Mouse (Mus musculus) left cerebral cortex, adult 11 months (tissue): ENCODE data around the gene Mfn2.

Experiments used
- DNase-seq: peaks from one replicate; pipeline ENCODE4 v3.0.0; 2022; ENCODE audit warnings: low spot score

The Mfn2 gene

DNA sequence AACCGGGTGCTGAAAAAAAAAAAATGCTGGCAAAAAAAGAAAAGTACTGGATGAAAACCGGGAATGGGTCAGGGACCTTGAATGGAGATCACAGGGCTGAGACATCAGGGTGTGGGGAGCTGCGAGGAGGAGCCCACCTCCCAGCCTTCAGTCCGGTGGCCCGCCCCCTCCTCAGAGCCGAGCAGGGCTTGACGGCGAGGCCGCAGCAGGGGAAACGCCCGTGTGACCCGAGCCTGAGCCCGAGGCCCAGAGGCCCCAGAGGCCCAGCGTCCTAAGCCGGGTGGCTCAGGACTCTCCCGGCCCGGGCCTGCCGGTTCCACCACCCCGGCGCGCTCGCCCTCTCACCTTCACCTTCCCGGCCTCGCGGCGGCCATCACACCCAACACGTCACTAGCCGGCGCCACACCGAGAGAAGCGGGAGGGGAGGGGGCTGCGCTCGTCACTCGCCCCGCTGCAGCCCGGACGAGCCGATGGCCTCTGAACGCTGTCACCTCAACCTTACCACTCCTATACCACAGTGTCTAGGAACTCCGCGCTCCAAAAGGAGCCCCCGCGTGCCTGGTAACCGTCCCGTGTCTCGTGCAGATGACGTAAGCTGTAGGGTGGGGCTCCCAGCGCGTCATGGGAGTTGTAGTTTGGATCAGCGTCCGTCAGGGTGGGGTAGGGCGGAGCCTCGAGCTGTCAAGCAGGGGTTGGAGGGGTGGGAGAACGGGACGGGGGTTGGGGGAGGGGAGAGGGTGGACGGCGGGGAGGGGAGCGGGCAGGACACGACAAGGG lies at the start of gene Mfn2:
Gene Mfn2, minus strand, starts transcription at position 392 of the 777 bp plus-strand sequence.
- peak; percentile 90 for DNase-seq

DNA sequence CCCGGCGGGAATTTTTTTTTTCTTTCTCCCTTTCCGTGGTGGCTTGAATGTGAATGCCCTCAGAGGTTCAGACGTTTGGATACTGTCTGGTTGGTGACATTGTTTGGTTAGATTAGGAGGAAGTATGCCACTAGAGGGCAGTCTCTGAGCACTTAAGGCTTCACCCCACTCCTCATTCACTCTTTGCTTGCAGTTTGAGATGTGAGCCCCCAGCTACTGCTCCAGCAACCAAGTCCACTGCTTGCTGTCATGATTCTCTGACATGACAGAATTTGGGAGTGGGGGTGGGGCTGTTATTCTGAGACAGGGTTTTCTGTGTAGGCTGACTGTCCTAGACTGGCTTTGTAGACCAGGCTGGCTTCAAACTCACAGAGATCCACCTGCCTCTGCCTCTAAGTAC lies 49.1 kb upstream of the Mfn2 start:
- no peak for DNase-seq

DNA sequence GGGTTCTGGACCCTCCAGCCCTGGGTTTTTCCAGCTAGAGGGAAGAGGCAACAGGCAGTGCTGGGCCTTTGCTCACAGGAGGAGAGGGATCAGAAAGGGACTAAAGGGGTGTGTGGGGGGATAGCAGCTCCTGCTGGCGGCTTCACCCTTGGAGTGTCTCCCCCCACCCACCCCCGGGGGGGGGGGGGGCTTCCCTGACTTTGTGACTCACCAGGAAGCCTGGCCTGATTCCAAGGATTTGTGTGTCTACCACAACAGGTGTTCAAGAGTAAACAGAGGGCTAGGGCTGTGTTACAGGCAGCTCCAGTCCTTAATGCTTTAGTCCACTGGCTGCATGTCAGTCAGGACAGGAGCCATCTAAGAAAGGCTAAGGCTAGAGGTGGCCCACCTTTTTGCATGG lies 43.0 kb upstream of the Mfn2 start:
- DNase-seq = no peak

GRCm38 (mm10) chr4:147943005-147943404 lies 38.5 kb upstream of the Mfn2 start:
- DNase-seq = no peak

- DNase-seq = no peak
Observed at GRCm38 (mm10) chr4:147941045-147942020, 36.8 kb upstream of the Mfn2 start.

- DNase-seq = peak; percentile 60
Observed at GRCm38 (mm10) chr4:147940576-147941044, 36.1 kb upstream of the Mfn2 start, which contains the start of gene 2510039O18Rik. Gene 2510039O18Rik, plus strand, starts transcription at chr4:147940895.

DNA sequence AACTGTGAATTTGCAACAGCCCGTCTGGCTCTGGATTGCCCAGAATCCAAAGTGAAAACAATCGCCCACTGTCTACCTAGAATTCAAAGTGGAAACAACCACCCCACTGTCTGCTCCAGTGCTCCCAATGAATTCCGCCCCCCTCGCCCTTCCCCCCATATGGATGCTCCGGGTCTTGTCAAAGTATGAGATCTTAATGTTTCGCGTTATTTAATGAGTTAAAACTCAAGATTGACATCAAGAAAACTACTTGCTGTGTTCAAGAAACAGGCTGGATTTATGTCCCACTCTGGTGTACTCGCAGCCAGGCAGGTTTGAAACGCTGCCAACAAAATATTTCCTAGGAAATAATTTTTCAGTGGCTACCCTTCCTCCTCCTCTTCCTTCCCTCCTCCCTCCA lies 35.6 kb upstream of the Mfn2 start:
- DNase-seq = peak; percentile 29

DNA sequence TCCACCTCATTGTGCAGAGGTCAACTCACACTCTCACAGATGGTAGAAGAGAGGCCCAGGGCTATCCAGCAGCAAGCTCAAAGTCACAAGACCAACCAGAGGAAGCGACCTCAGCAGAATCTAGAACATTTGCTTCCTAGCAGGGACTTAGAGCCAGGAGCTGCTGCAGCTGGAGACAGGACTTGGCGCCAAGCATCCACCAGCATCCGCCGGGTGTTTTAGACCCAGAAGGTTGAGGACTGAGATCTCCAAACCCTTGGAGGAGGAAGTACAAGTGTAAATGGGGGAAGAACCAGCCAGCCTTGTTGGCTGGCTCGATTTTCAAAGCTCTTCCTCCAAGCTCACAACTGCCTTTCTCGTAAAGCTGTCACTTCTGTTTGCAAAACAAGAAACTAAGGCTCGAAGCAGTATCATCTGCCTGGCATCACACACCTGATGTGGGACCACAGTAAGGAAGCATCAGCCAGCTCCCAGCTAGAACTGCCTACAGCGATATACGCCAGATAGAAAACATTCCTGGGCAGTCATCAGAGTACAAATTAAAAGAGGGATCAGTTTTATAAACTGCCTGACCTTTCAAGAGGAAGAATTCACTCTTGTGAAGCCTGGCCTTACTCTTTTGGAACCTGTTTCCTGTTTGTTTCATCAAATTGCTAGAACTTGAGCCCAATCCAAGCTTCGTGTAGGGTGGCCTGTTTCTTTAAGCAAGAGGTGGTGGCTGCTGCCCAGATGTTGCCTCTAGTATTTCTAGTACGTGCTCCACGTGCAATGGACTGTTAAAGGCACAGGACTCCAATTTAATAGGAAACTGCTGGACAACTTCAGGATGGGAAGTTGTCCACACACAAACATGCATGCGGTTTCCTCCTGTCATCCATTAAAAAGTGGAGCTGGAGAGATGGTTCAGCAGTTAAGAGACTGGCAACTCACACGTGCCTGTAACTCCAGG lies 33.9 kb upstream of the Mfn2 start:
- DNase-seq = no peak

GRCm38 (mm10) chr4:147937486-147937885 lies 33.0 kb upstream of the Mfn2 start:
- no peak for DNase-seq

DNA sequence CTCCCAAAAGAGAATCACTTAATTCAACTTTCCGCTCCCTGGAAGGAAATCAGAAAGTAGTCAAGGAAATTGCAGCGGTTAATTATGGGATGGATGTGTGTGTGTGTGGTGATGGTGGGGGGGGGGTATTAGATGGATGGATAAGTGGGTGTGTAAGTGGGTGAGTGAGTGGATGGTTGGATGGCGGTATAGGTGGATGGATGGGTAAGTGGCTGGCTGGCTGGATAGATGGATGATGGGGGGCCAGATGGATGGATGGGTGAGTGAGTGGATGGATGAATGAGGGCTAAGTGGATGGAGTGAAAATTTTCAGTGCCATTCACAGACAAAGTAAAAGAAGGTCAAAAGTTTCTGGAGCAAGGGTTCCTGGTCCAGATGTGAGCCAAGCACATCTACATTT lies 32.5 kb upstream of the Mfn2 start:
- no peak for DNase-seq

DNA sequence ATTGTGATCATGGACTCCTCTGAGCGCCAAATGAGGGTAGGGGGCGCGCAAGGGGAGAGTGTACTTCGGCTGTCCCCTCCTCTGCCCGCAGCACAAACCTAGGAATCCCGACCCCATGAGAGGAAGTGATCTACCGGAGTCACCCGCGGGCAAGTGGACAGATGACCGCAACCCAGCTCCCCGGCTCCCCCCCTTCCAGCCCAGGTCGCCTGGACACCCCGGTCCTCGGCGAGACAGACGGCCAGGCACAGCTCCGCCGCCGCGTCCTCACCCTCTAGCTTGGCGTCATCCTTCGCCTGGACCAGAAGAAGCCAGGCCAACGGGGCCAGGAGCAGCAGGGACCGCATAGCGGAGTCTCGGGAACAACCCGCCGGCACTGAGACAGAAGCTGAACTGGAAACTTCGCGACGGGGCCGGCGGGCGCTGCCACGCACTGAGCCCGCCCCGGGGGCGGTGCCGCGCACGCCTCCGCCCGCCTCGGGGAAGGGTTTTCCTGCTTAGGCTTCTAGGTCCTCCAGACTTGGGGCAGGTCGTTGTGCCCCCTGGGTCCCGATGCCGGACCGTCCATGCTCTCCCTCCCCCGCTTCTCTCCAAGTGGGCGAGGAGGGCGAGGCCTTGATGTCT lies 31.9 kb upstream of the Mfn2 start, which contains the start of gene Plod1:
Gene Plod1, minus strand, starts transcription at position 437 of the 624 bp plus-strand sequence.
- peak; percentile 41 for DNase-seq

GRCm38 (mm10) chr4:147935904-147936303 lies 31.4 kb upstream of the Mfn2 start:
- DNase-seq = no peak

GRCm38 (mm10) chr4:147934611-147935010 lies 30.1 kb upstream of the Mfn2 start:
- no peak for DNase-seq

- no peak for DNase-seq
Observed at GRCm38 (mm10) chr4:147934134-147934533, 29.6 kb upstream of the Mfn2 start.

- no peak for DNase-seq
Observed at GRCm38 (mm10) chr4:147930946-147931345, 26.4 kb upstream of the Mfn2 start.

GRCm38 (mm10) chr4:147928540-147928939 lies 24.0 kb upstream of the Mfn2 start:
- DNase-seq = no peak

- DNase-seq = no peak
Observed at GRCm38 (mm10) chr4:147928136-147928535, 23.6 kb upstream of the Mfn2 start.

GRCm38 (mm10) chr4:147927705-147928104 lies 23.2 kb upstream of the Mfn2 start:
- DNase-seq = no peak

DNA sequence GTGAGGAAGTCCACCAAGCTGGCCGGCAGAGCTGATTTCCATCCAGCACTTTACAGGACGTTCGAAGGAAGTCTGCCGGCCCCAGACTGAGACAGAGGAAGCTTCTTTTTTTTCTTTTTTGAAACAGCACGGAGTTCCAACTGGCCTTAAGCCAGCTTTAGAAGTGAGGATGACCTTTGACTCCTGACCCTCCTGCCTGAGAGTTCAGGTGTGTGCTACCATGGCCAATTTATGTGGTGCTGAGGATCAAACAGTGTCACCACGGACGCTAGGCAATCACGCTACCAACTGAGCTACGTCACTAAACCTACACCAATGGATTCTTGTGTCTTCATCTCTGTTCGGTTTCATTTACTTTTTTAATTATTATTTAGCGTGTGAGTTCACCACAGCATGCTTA lies 17.8 kb upstream of the Mfn2 start:
- DNase-seq = no peak

GRCm38 (mm10) chr4:147920973-147921372 lies 16.5 kb upstream of the Mfn2 start:
- DNase-seq = no peak
